Mouse (Mus musculus): ENCODE data around the gene Tspan32.

Gene Tspan32

GRCm38 (mm10) chr7:143004727-143005343, at the start of gene Tspan32:
Gene Tspan32, plus strand, starts transcription at chr7:143005046.
- DNase-seq: peak; percentile 68 to 75

GRCm38 (mm10) chr7:142956018-142956417, 48.8 kb upstream of the Tspan32 start:
- DNase-seq: no peak

- DNase-seq: no peak
Measured at GRCm38 (mm10) chr7:142958817-142959216, 46.0 kb upstream of the Tspan32 start.

DNA sequence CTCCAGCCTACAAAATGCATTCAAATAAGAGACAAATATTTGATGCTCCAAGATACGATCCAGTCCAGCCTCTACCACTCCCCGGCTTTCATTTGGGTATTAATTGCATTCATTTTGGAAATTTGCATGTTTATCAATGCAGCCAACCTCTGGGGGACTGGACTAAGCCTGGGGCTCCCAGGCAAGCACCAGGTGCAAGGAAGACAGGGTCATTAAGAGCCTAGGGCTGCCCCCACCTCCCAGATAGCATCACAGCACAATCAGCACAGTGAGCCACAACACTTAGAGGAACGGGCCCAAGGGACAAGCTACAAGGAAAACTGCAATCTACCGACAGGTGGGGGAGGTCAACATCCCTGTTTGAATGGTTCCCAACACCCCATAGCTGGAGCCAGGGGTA, 45.1 kb upstream of the Tspan32 start:
- no peak for DNase-seq

GRCm38 (mm10) chr7:142967414-142967883, 37.4 kb upstream of the Tspan32 start:
- DNase-seq: no peak

- DNase-seq: peak; percentile 34 to 49
Measured at GRCm38 (mm10) chr7:142967884-142968808, 36.7 kb upstream of the Tspan32 start.

- no peak for DNase-seq
Measured at GRCm38 (mm10) chr7:142968809-142969511, 35.9 kb upstream of the Tspan32 start, which contains the start of gene Ascl2. Gene Ascl2, minus strand, starts transcription at chr7:142969264.

- DNase-seq: no peak
Measured at GRCm38 (mm10) chr7:142981908-142982307, 22.9 kb upstream of the Tspan32 start.

DNA sequence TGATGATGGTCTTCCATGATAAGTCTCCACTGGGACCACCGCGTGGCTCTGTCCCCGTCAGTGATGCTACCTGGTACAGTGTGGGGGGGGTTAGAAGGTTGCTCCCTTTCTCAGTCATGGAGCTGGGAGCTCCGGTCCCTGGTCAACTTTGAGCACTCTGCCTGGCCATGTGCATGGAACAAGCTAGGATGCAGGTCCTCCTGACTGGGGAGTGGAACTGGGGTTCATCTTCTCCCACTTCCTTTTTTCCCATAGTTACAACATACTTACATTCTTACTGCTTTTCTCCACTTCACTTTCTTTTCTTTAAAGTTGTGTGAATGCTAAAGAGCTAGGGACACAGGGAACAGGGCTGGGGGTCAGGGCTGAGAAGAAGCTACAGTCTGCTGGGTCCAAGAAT, 19.7 kb upstream of the Tspan32 start:
- DNase-seq: no peak

- no peak for DNase-seq
Measured at GRCm38 (mm10) chr7:142987718-142988117, 17.1 kb upstream of the Tspan32 start.

DNA sequence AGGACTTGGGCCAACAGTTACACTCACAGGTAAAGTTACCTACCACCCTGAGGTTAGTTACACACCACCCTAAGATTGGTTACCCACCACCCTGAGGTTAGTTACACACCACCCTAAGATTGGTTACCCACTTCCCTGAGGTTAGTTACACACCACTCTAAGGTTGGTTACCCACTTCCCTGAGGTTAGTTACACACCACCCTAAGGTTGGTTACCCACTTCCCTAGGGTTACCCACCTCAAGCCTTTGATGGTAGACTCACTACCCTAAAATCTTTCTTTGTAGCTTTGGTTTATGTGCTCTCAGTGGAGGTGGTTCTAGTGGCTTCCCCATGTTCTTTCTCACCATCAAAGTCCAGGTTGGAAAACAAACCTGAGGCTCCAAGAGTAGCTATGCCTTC, 9.8 kb upstream of the Tspan32 start:
- DNase-seq: no peak

GRCm38 (mm10) chr7:142995630-142996338, 9.1 kb upstream of the Tspan32 start:
- no peak for DNase-seq

DNA sequence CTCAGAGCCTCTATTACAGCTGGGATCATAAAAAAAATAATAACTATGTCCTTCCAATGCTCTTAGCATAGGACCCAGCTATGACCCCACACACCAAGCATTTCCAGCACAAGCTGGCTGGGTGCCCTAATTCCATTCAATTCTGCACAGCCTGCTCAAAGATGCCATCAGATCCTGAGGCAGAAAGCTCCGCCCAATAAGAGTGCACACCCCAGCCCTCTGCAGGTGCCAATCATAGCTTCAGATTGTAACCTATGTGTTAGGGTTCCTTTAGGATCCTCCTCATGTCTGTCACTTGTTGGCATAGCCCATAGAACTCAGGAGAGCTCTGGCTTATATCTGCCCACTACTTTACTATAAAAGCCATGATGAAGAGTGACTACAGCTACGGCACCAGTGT, 7.8 kb upstream of the Tspan32 start:
- DNase-seq: no peak

- DNase-seq: no peak
Measured at GRCm38 (mm10) chr7:142997403-142998150, 7.3 kb upstream of the Tspan32 start.

DNA sequence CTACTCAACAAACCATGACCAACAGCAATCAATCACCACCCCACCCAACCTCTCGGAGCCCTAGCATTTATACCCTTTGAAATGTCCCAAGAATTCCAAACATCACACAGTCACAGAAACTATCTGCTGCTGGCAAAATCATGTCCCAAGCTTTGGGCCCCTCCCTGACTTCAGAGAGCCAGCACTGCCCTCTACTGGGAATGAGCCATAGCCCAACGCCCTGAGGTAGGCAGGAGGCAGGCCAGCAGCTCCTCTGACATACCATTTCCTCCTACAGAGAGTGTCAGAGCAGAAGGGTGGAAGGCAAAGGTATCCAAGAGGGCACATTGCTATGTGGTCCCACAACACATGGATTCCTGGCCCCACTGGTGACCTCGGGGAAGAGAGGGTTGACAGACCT, 2.2 kb upstream of the Tspan32 start:
- no peak for DNase-seq

DNA sequence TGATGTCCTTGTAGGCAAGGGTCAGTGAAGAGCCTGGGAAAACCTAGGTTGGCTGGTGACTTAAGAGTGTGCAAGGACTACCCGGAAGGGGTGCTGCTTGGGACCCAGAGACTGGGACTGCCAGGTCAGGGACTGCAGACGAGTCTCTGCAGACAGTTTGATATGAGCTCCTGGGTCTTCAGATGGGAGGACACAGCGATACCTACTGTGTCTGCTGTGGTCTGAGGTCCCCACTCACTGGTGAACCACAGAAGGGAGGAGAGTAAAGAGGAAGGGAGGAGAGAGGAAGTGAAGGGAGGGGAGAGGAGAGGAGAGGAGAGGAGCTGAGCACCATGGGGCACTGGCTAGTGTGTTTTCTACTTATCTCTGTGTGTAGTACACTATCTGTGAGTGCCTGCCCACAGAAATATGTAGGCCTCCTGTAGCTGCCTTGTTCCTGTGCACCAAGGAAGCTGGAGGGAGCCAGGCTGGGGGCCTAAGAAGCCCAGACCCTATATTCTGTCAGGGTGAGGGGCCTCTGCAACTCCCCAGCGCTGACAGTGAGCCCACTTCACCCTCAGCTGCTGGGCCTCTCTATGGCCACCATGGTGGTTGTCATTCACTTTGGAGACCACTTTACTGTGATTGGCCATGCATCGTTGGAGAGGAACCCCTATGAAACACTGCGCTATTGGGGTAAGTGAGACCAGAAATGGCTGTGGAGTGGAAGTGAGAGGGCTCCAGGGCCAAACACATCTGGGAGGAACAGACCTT, 674 bp downstream of the Tspan32 start:
- peak; percentile 55 to 57 for DNase-seq

GRCm38 (mm10) chr7:143006097-143006755, 1.4 kb downstream of the Tspan32 start:
- DNase-seq: peak; percentile 29 to 49

- no peak for DNase-seq
Measured at GRCm38 (mm10) chr7:143006756-143007598, 2.1 kb downstream of the Tspan32 start.

DNA sequence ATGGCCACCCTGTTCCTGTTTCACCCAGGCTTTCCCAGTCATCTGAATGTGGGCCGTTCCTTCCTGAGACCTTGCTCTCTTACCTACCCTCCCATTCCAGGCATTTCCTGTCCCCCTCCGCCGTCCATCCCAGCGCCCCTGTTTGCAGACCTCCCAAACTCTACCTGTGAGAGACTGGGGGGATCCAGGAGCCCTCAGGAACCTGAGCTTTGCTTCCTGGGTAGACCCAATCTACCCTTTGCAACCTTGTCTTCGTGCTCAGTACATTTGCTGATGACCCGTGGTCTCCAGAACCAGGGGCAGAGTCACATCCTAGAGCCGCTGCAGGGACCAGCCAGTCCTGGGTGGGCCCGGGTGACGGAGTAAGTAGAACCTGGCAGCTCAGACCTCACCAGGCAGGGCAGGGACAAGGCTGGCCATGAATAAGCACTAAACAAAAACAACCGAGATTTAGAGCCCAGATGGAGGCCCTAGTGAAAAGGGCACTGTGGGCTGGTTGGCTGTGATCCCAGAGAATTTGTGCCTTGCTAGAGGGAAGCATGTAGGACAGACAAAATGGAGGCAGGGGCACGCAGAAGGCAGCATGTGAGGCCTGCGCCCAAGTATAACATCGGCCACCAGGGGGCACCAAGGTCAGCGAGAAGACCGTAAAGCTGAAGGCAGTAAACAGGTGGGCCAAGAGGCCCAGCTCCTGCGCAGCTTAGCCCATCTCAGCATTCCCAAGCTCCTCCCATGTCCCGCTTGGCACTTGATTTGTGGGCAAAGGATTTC, 2.9 kb downstream of the Tspan32 start:
- DNase-seq: peak; percentile 92 to 96
